Mouse (Mus musculus) cerebellum, adult (tissue): ENCODE results near the gene Cngb1.
A peak's percentile ranks its signal among the peaks of the same experiment; 100 is the strongest.

ENCODE experiments used
- ATAC-seq: cut with Nextera tagmentation; 2 replicates; pipeline ENCODE4 v1.9.2; 2017; ENCODE audit warnings: mild to moderate bottlenecking, moderate library complexity, mixed read lengths; ENCODE audit not compliant: insufficient number of reproducible peaks, low FRiP score, low TSS enrichment

Cngb1 gene

GRCm38 (mm10) chr8:95306431-95306830 lies at the start of gene Cngb1:
TSS of gene Cngb1 (minus strand) at chr8:95306585.
- no peak for ATAC-seq

GRCm38 (mm10) chr8:95354606-95355005 lies 48.2 kb upstream of the Cngb1 start:
- ATAC-seq: no peak

- ATAC-seq: peak; percentile 9; the same call in 1 of the 2 replicates
These were observed 46.8 kb upstream of the Cngb1 start for GRCm38 (mm10) chr8:95352871-95353866.

- 0 out of 2 replicates have a peak, but pooled peaks have one; percentile 26 for ATAC-seq
These were observed 45.9 kb upstream of the Cngb1 start, which contains the start of gene Mmp15 for GRCm38 (mm10) chr8:95352151-95352870. TSS of gene Mmp15 (plus strand) at chr8:95352268.

GRCm38 (mm10) chr8:95351461-95351860 lies 45.1 kb upstream of the Cngb1 start:
- no peak for ATAC-seq

- no peak for ATAC-seq
These were observed 42.6 kb upstream of the Cngb1 start for GRCm38 (mm10) chr8:95348811-95349630.

- no peak for ATAC-seq
These were observed 42.0 kb upstream of the Cngb1 start for GRCm38 (mm10) chr8:95348356-95348755.

- ATAC-seq: no peak
These were observed 40.5 kb upstream of the Cngb1 start for GRCm38 (mm10) chr8:95346643-95347545.

GRCm38 (mm10) chr8:95344668-95345067 lies 38.3 kb upstream of the Cngb1 start:
- no peak for ATAC-seq

GRCm38 (mm10) chr8:95341721-95342120 lies 35.3 kb upstream of the Cngb1 start:
- no peak for ATAC-seq

GRCm38 (mm10) chr8:95336363-95336762 lies 30.0 kb upstream of the Cngb1 start:
- no peak for ATAC-seq

GRCm38 (mm10) chr8:95335706-95336105 lies 29.3 kb upstream of the Cngb1 start:
- no peak for ATAC-seq

- ATAC-seq: no peak
These were observed 26.2 kb upstream of the Cngb1 start for GRCm38 (mm10) chr8:95332437-95333199.

GRCm38 (mm10) chr8:95331720-95332436 lies 25.5 kb upstream of the Cngb1 start, which contains the start of the genes Zfp319 and Usb1:
TSS of gene Zfp319 (minus strand) at chr8:95331950.
TSS of gene Usb1 (plus strand) at chr8:95332284.
- ATAC-seq: peak; percentile 83

GRCm38 (mm10) chr8:95331156-95331719 lies 24.9 kb upstream of the Cngb1 start:
- peak; percentile 23 for ATAC-seq

GRCm38 (mm10) chr8:95330367-95330766 lies 24.0 kb upstream of the Cngb1 start:
- no peak for ATAC-seq

GRCm38 (mm10) chr8:95327866-95328465 lies 21.6 kb upstream of the Cngb1 start:
- ATAC-seq: no peak
